Mouse (Mus musculus) small intestine, adult 2 months (tissue): Measurements from ENCODE around the gene Wiz.

Source experiments
- CTCF ChIP-seq: fragments of 200-500 bp; IDR thresholded peaks from 2 replicates; pipeline ENCODE4 v1.5.1; 2012; ENCODE audit warnings: low read depth, mild to moderate bottlenecking, control low read depth, inconsistent platforms, low read length, moderate library complexity, mixed read lengths; ENCODE audit not compliant: insufficient replicate concordance, insufficient read length; ENCODE audit errors: extremely low read depth
- POLR2A ChIP-seq: fragments of 200-500 bp; IDR thresholded peaks from 2 replicates; pipeline ENCODE4 v1.6.1; 2012; ENCODE audit warnings: low read depth, mild to moderate bottlenecking, control low read depth, inconsistent platforms, low read length, moderate library complexity

- TF ChIP-seq POLR2A (no peak), CTCF (no peak)
These were observed 67.4 kb downstream of the Wiz start for GRCm38 (mm10) chr17:32321836-32322235.
